Mouse (Mus musculus) brain, adult 2 months (tissue): ENCODE data around the gene Ttc28.

Experiments
- DNase-seq: peaks from one replicate; pipeline ENCODE4 v3.0.0; 2011; ENCODE audit warnings: low read depth, low spot score

Ttc28 gene

DNA sequence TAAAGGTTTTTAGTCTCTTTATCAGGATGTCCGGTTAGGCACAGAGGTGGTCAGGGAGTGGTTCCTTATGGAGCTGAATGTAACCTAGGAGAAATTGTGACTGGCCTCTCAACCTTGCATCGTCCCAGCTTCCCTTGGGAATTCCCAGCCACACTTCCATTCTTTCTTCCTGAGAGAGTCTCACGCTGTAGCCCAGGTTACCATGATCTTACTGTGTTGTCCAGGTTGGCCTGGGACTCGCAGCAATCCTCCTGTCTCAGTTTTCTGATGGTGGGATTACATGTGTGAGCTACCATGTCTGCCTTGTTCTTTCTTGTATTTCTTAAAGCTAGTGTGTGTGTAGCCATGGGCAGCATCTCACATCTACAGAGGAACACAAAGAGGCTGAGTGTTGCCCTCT, 206.2 kb downstream of the Ttc28 start:
- DNase-seq, result no peak

- DNase-seq, result no peak
Observed at GRCm38 (mm10) chr5:111096750-111097149, 217.1 kb downstream of the Ttc28 start.

GRCm38 (mm10) chr5:111097233-111098160, 217.9 kb downstream of the Ttc28 start:
- no peak for DNase-seq

DNA sequence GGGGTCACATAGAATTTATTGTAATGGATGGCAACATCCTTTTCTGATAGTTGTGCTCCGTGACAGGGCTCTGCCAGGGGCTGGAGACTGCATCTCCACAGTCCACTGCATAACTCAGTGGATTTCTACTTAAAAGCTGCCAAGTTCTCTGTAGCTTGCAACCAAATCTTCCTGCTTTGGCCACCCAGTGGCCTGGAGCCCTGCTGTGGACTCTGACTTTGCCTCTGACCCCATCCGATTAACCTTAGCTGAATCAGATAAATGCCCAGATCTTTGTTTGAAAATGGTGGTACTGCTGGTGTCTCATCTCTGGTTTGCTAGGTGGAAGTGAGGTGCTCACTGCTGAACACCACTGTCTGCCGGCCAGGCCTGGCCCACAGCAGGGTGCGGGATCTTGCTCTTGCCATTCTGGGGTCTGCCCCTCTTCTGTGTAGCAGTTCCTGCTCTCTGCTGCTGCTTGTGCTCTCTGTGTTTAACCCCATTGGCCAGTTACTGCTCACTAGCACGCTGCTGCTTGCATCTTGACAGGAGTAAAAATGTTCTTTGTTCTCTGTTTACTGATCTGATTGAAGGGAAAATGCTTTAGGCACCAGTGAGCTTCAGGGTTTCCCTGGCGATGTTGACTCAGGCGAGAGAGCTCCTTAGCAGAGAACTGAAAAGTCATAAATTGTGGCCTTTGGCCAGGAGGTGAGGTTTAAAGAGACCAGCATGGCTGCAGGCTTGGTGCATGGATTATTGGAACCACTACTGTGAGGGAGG, 219.1 kb downstream of the Ttc28 start:
- DNase-seq, result no peak

DNA sequence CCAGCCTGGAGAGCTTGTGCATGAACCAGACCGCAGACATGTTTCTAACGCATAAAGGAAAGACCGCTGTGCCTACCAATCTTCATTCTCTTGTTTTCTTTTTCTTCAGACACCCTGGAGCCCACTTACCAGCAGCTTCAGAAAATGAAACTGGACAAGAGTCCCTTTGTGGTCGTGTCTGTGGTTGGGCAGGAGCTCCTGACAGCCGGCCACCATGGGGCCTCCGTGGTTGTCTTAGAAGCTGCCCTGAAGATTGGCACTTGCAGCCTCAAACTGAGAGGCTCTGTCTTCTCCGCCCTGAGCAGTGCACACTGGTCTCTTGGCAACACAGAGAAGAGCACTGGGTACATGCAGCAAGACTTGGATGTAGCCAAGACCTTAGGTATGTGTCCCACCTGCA, 221.0 kb downstream of the Ttc28 start:
- DNase-seq, result no peak

DNA sequence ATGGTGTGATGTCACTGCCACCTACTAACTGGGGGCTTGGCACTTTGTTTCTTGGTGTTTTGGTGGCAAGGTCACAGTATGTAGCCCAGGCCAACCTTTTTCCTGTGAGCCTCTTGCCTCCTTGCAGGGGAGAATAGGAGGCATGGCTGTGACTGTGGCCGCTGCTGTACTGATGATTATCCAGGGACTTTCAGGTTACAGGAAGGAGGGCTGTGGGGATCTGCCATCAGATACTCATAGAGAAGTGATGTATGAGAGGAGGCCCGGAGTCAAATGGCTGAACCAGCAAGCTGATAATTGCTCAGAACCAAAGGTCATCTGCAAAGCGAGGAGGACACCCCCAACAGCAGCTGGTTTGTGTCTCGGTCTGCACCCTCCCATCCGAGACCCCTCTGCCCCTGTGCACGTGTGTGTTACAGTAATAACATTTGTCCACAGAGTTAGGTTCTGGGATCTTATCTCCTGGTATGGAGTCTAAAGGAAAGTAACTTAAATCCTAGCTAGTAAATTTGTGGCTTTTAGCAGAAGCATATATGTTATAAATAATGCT, 221.9 kb downstream of the Ttc28 start:
- no peak for DNase-seq

GRCm38 (mm10) chr5:111104801-111105200, 225.2 kb downstream of the Ttc28 start:
- no peak for DNase-seq

- no peak for DNase-seq
Observed at GRCm38 (mm10) chr5:111111378-111111777, 231.8 kb downstream of the Ttc28 start.

DNA sequence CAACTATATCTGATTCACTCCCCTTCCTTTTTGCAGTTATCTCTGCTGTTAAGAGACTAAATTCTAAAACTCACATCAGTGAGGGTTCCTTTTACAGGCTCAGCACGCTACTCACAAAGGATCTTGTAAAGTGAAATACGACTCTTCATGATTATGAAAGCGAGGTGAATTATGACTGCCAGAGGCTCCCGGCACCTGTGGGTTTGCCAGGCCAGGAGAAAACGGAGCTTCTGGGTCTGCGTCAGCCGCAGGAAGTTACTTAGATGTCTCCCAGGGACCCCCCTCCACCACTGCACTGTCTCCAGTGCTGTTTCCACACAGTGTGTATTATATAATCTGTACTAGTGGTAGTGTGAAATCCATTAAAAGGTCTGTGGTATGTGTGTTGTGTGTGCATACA, 233.6 kb downstream of the Ttc28 start:
- no peak for DNase-seq

DNA sequence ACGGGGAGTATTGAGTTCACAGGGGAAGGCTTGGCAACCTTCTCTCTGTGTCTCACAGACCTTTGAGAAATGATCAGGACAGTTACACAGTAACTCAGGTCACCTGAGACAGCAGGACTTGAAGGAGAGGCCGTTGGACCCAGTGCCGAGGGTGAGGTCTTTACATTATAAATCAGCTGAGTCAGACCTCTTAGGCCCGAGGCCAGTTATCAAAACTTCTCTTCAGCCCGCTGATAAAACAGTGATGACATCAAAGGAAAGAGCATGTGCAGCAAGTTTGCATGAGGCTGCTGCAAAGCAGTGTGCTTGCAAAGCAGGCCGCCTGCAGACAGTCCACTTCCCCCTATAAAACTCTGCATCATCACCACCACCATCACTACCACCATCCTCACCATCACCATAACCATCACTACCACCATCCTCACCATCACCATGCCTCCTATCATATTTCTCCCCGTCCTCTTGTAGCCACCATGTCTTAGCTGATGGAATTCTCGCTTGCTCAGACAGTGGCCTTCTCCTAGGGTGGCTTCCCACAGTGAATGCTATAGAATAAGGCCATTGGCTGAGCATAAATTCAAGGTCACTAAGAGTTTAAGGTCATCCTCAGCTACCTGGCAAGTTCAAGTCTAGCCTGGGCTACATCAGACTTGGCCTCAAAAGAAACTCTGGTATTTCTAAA, 234.2 kb downstream of the Ttc28 start:
- no peak for DNase-seq

DNA sequence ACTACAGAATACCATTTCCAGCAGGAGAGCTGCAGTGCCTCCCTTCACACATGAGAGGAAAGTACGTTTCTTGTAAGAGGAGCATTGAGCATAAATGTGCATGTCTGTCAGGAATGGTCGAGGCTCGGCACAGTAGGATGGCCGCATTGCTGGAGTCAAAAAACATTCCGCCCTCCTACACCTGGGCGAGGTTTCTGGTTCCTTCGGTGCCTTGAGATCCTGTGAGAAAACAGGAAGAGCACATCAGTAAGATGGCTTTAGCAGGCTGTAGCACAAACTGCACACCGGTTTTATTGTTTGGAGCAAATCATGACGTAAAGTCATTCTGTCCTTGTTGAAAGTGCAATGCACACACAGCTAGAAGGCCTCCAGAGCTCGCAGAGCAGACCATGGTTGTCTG, 235.0 kb downstream of the Ttc28 start:
- no peak for DNase-seq

- no peak for DNase-seq
Observed at GRCm38 (mm10) chr5:111115519-111116350, 236.1 kb downstream of the Ttc28 start.

GRCm38 (mm10) chr5:111119805-111120204, 240.2 kb downstream of the Ttc28 start:
- DNase-seq, result no peak

- DNase-seq, result peak; percentile 86
Observed at GRCm38 (mm10) chr5:111120298-111120697, 240.7 kb downstream of the Ttc28 start.

DNA sequence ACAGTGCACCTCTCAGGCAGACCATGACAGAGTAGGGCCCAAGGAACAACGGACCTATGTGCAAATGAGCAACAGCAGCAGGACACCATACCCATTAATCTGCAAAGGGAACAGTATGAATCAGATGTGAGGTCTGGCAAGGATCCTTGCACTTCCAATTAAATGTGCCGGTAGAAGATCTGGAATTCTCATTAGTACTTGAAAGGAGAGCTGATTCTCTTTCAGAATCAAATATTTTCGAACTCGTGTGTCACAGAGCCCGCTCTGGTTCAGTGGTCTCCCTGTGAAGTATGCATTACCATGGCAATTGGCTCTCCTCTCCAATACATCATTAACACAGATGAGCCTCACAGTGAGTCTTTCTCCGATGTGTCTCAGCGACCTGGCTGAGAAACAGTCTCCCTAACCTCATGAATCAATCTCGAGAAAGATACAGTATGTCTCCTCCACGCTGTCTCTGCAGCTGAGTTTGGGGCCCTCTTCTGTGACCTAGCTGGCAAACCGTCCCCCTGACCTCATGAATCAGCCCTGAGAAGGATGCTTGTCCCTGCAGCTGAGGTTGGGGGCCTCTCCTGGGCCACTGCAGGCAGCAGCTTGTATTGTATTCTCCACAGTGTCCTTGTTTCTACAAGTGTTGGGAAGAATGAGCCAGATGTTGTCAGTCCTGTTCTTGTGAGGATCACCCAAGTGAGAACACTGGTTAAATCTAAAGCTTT, 241.3 kb downstream of the Ttc28 start:
- DNase-seq, result no peak

GRCm38 (mm10) chr5:111122332-111123049, 242.9 kb downstream of the Ttc28 start:
- no peak for DNase-seq

DNA sequence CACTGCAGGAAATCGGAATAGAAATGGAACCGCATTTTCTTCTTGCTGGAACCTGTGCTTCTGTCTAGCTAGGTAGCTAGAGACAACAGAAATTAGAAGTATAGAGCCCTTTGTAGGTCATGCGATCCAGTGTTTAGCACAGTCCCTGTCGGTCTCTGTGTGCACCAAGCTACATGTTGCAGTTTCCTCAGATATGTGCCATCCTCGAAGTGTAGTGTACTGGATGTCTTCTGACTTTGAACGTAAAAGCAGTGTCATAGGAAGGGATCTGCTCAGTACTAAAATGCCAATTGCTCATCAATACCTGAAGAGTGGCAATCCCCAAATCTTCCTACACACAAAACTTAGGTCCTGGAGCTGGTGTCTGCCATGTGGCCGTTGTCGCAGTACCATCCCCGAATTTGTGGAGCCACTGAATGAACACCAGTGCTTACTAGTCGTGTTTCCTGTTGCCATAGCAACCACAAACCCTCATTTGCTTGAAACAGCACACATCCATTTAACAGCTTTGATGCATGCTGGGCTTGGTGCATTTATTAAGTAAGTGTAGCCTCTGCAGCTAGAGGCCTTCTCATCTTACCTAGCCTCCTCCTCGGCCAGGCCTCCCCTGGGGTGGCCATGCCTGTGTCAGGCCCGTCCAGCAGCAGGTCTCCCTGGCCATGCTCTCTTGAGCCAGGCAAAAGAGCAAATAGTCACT, 243.6 kb downstream of the Ttc28 start:
- DNase-seq, result peak; percentile 78

DNA sequence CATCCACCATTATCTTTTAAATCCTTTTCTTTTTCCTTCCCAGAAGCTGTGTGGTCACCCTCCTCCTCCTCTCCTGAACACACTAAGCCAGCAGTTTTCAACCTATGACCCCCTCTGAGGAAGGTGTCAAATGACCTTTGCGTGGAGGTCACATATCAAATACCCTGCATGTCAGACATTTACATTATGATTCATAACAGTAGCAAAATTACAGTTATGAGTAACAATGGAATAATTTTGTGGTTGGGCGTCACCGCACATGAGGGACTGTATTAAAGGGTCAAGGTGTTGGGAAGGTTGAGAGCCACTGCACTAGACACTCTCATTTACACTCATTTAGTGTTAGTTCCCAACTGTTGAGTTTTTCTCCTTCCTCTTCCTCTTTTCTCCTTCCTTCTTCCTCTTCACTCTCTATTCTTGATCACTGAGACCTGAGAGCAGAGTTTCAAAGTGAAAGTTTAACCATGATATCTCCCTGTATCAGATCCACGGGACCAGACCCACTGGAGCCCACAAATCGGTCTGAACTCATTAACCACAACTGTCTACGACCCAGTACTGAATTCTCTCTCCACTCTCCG, 245.1 kb downstream of the Ttc28 start:
- no peak for DNase-seq

DNA sequence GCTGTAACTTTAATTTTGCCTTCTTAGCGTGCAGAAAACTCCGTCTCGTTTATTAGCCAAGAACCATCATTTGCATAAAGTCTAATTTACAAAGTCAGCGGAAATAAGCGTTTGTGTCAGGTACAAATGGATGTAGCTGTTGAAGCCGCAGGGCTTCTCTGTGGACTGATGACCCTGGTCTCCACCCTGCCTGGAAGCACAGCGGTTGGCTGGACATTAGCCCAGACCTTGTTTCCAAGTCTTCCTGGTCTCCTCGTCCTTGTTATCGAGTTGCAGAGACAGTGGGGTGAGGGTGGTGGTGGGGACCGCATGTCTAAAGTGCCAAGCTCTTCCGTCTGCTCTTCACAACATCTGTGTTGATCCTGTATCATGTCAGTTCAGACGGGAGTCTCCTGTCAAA, 246.1 kb downstream of the Ttc28 start:
- DNase-seq, result no peak
